ENCODE assay signal across 28 mouse cellular contexts in the genomic region with DNA sequence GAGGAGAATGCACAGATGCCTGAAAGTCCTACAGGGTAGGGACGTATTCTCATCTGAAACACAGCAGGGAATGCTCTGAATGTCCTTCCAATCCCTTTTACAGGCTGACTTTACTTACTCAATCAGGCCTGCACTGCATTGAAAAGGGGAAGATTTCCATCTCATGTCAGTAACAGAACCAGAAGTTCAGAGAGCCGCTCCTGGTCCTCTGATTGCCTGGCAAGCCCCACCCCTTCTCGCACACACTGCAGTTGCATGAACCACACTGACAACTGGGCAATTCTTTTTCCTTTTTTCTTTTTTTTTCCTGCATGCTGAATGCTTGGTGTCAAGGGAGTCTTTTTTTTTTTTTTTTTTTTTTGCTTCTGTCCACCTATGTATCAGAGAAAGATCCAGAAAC. TPM values are rescaled to one million over a fixed set of nuclear protein-coding genes. Genes with fewer than 3 reads are reported as not detected.
DNase-seq lines count a peak whose midpoint lies in the region; ATAC-seq and TF ChIP-seq lines count a peak whose summit lies in the region.
"Had no signal": no experiment of that assay in that cellular context is flagged by ENCODE, and none has a peak within 500 bp of the region (broad histone marks: within the 10 kb centered on the region; RNA-seq: fewer than 3 reads in every experiment).

No protein-coding gene starts in this region.

- H3K9ac ChIP-seq in forebrain, embryonic 11.5 days (ENCODE audit: low read length): no peak overlapping the region
- H3K9ac ChIP-seq in forebrain, postnatal 0 days: no peak overlapping the region
- no peak overlapping the region for H3K9ac ChIP-seq in heart, embryonic 12.5 days
- H3K9ac ChIP-seq: embryonic facial prominence, embryonic 13.5 days; hindbrain, embryonic 12.5 days; liver, embryonic 13.5 days; lung, embryonic 14.5 days; midbrain, embryonic 12.5 days; neural tube, embryonic 15.5 days had no signal

- no peak for DNase-seq in forebrain, embryonic 11.5 days (ENCODE audit: low spot score)
- no peak for DNase-seq in forebrain, postnatal 0 days
- no peak for DNase-seq in heart, postnatal 25 days (ENCODE audit: low spot score)
- DNase-seq in lung, postnatal 36 days: peak; percentile 29
- DNase-seq in lung, adult 18-20 months: no peak
- peak; percentile 36 for DNase-seq in brain, embryonic 14.5 days (ENCODE audit: low read depth)
- DNase-seq: adrenal gland, postnatal 14 days; cerebellum, adult 8-10 months; cerebellum, postnatal 36 days; embryo, embryonic 11 days; gastrocnemius, adult 2 months; kidney, adult 18-20 months; layer of hippocampus, adult 9-11 months; liver, embryonic 13.5 days; lung, embryonic 14.5 days; lung, postnatal 4 days; thymus, adult 2 months; thymus, postnatal 4 days had no signal

- no peak overlapping the region for H3K4me2 ChIP-seq in forebrain, embryonic 11.5 days (ENCODE audit: low read depth, low read length, severe bottlenecking)
- no peak overlapping the region for H3K4me2 ChIP-seq in forebrain, postnatal 0 days (ENCODE audit: low read depth)
- H3K4me2 ChIP-seq in heart, embryonic 12.5 days: no peak overlapping the region
- H3K4me2 ChIP-seq: embryonic facial prominence, embryonic 13.5 days; hindbrain, embryonic 12.5 days; liver, embryonic 13.5 days; lung, embryonic 14.5 days; midbrain, embryonic 12.5 days; neural tube, embryonic 15.5 days had no signal

- 49% methylated on average over 3 of the region's 3 CpGs for WGBS in forebrain, embryonic 11.5 days
- WGBS in forebrain, postnatal 0 days: 49% methylated on average over 3 of the region's 3 CpGs
- WGBS in heart, embryonic 12.5 days: 61% methylated on average over 3 of the region's 3 CpGs

- H3K27ac ChIP-seq in forebrain, embryonic 11.5 days (ENCODE audit: low read depth, low read length): peak overlapping the region; percentile 47; the same call in 1 of the 2 replicates
- no peak overlapping the region for H3K27ac ChIP-seq in forebrain, postnatal 0 days (ENCODE audit: low read depth, low read length)
- peak overlapping the region; percentile 48 for H3K27ac ChIP-seq in heart, embryonic 12.5 days (ENCODE audit: poor library complexity, severe bottlenecking)
- H3K27ac ChIP-seq: embryonic facial prominence, embryonic 13.5 days; gastrocnemius, adult 2 months; hindbrain, embryonic 12.5 days; kidney, postnatal 0 days; left cerebral cortex, adult 2 months; liver, embryonic 13.5 days; midbrain, embryonic 12.5 days; neural tube, embryonic 15.5 days; stomach, postnatal 0 days had no signal

- ATAC-seq in forebrain, embryonic 11.5 days (replicated peaks; ENCODE audit: low FRiP score): peak; percentile 21; the same call in 1 of the 2 replicates
- ATAC-seq in forebrain, postnatal 0 days: no peak
- no peak for ATAC-seq in heart, embryonic 12.5 days (ENCODE audit: insufficient number of reproducible peaks, low FRiP score)
- no peak for ATAC-seq in monocyte, adult 5-6 weeks (replicated peaks; ENCODE audit: insufficient number of reproducible peaks, low FRiP score, low TSS enrichment, poor library complexity, severe bottlenecking)

- no peak overlapping the region for H3K4me3 ChIP-seq in forebrain, embryonic 11.5 days (ENCODE audit: low read depth, low read length)
- no peak overlapping the region for H3K4me3 ChIP-seq in forebrain, postnatal 0 days (ENCODE audit: low read depth, low read length)
- H3K4me3 ChIP-seq in heart, embryonic 12.5 days: no peak overlapping the region
- H3K4me3 ChIP-seq: embryonic facial prominence, embryonic 13.5 days; erythroblast, embryonic 14.5 days; gastrocnemius, adult 2 months; hindbrain, embryonic 12.5 days; left cerebral cortex, adult 2 months; liver, embryonic 13.5 days; midbrain, embryonic 12.5 days; neural tube, embryonic 15.5 days had no signal

- no peaks in the 10 kb centered on the region for H3K9me3 ChIP-seq in forebrain, embryonic 11.5 days (ENCODE audit: control insufficient read depth, low read length)
- no peaks in the 10 kb centered on the region for H3K9me3 ChIP-seq in forebrain, postnatal 0 days (ENCODE audit: low read length)
- no peaks in the 10 kb centered on the region for H3K9me3 ChIP-seq in heart, embryonic 12.5 days (replicated peaks)
- H3K9me3 ChIP-seq: embryonic facial prominence, embryonic 13.5 days; hindbrain, embryonic 12.5 days; liver, embryonic 13.5 days; midbrain, embryonic 12.5 days; neural tube, embryonic 15.5 days had no signal

- intact Hi-C loops in heart, postnatal 25 days (cut with DNase I): no loop called here

- no peaks in the 10 kb centered on the region for H3K27me3 ChIP-seq in forebrain, embryonic 11.5 days (ENCODE audit: control insufficient read depth, insufficient read depth, low read length)
- no peaks in the 10 kb centered on the region for H3K27me3 ChIP-seq in forebrain, postnatal 0 days (ENCODE audit: insufficient read depth, low read length)
- no peaks in the 10 kb centered on the region for H3K27me3 ChIP-seq in heart, embryonic 12.5 days (replicated peaks)
- H3K27me3 ChIP-seq: embryonic facial prominence, embryonic 13.5 days; hindbrain, embryonic 12.5 days; liver, embryonic 13.5 days; midbrain, embryonic 12.5 days; neural tube, embryonic 15.5 days had no signal

- no peak for TF ChIP-seq POLR2A in brain, embryonic 14.5 days (IDR thresholded peaks at IDR 0.05; ENCODE audit: borderline replicate concordance, extremely low read depth, insufficient read depth, insufficient read length, poor library complexity, severe bottlenecking)

- H3K36me3 ChIP-seq in forebrain, embryonic 11.5 days (ENCODE audit: control insufficient read depth, insufficient read depth, low read length): no peaks in the 10 kb centered on the region
- no peaks in the 10 kb centered on the region for H3K36me3 ChIP-seq in forebrain, postnatal 0 days (ENCODE audit: insufficient read depth)
- H3K36me3 ChIP-seq in heart, embryonic 12.5 days: no peaks in the 10 kb centered on the region
- H3K36me3 ChIP-seq: embryonic facial prominence, embryonic 13.5 days; hindbrain, embryonic 12.5 days; liver, embryonic 13.5 days; midbrain, embryonic 12.5 days; neural tube, embryonic 15.5 days had no signal

- H3K4me1 ChIP-seq in forebrain, embryonic 11.5 days (replicated peaks; ENCODE audit: control insufficient read depth, insufficient read depth, low read length): peaks cover 7% of the 10 kb centered on the region
- H3K4me1 ChIP-seq in forebrain, postnatal 0 days (ENCODE audit: insufficient read depth): peaks cover 9% of the 10 kb centered on the region; the same call in 1 of the 2 replicates
- peaks cover 50% of the 10 kb centered on the region for H3K4me1 ChIP-seq in heart, embryonic 12.5 days (replicated peaks)
- H3K4me1 ChIP-seq: liver, embryonic 13.5 days had no signal

- no peak for TF ChIP-seq CTCF in forebrain, postnatal 0 days (IDR thresholded peaks at IDR 0.05; ENCODE audit: low read depth)
- TF ChIP-seq CTCF in brain, embryonic 14.5 days (IDR thresholded peaks at IDR 0.05; ENCODE audit: borderline replicate concordance, extremely low read depth, insufficient read depth, insufficient read length): no peak

RNA-seq across cellular contexts. Expression of a gene that starts 11.9 kb away (rescaled TPM):
- 17.4 and 21.5 TPM in 2 replicates for polyA plus RNA-seq in forebrain, embryonic 11.5 days (2014; fragmentation: Nextera tagmentation; extraction: Ambion mirVana)
- 89.1 and 93.3 TPM in 2 replicates for total RNA-seq in forebrain, postnatal 0 days (2014; rRNA removed)
- 37.8 and 43.7 TPM in 2 replicates for polyA plus RNA-seq in forebrain, postnatal 0 days (2015; fragmentation: Nextera tagmentation; extraction: Ambion mirVana)
- 376 and 393 TPM in 2 replicates for polyA plus RNA-seq in heart, embryonic 12.5 days (2016; fragmentation: Nextera tagmentation; extraction: Ambion mirVana)
- 100 to 1,000 TPM; 615 to 691 TPM for total RNA-seq in heart, postnatal 25 days (2021)
- polyA plus RNA-seq in brain, embryonic 14.5 days (2012; rRNA removed): 33.6 and 42.8 TPM in 2 replicates
- 17.6 to 47.1 TPM (median 22.0 TPM) in 3 replicates for total RNA-seq in monocyte, adult 5-6 weeks (2017)

Comparison
In these comparisons a context has a peak if more than half of its experiments do, and no peak if none do; other contexts are left out.
1. DNase-seq: peak in lung, postnatal 36 days (single experiment) and brain, embryonic 14.5 days (single experiment); none in forebrain, embryonic 11.5 days (single experiment), forebrain, postnatal 0 days (single experiment), heart, postnatal 25 days (single experiment) and lung, adult 18-20 months (0 of 2).